Mouse (Mus musculus): ENCODE measurements around the gene Gm49325. TPM values are rescaled to one million over a fixed set of nuclear protein-coding genes. Genes with fewer than 3 reads are reported as not detected.
A peak's percentile ranks its signal among the peaks of the same experiment; 100 is the strongest.

The Gm49325 gene
- total RNA-seq, 2 experiments from 2014 or later = 15.9 to 20.8 TPM

DNA sequence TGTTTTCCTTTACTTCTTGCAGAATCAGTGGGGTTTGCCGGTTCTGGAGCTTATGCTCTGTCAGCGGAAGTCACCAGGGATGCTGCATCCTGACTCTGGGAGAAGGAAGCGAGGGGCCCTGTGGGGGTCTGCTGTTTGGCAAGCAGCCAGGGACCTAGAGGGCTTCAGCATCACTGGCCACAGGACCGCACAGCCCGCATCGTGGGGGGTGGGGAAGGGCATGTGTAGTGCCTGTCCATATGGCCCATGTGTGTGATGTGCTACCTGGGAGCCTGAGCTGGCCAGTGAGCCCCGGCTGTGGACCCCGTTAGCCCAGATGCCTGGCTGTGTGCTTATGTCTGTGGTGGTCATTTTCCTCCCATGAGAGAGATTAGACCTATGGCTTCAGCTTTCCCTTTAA lies 16.2 kb upstream of the Gm49325 start:
- no peak for DNase-seq

DNA sequence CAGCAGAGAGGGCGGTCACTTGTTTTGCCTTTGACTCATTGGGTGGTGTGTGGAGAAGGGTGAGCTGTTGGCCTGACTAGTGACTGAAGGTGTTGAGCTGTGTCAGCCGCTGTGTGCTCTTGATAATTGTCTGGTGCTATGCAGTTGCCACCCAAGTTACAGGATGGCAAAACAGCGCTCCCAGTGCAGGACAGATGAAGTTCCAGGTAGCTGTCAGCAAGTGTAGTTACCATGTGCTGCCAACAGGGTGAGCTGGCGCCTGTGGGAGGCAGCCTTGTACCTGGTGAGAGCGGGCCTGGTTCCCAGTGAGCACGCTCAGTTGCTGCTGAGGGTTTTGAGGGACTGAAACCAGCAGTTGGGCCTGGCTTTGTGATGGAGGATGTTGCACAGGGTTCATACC lies 15.2 kb upstream of the Gm49325 start:
- DNase-seq = peak; percentile 69

DNA sequence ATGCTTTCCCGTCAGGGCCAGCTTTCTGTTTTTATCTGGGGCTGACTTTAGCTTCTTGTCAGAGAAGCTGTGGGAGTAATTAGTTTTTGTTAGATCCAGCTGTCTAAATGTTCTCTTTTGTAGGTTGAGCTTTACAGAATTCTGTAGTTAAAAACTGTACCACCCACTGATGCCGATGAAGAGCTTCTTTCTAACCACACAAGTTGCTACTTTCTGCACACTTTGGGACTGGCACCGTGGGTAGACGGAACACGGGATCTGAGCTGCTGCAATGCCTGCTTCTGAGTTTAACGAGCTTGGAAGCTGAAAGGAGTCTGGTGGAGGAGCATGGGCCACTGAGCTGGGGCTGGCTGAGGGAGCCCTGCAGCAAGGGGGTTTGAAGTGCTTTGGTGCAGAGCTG lies 14.5 kb upstream of the Gm49325 start:
- DNase-seq = no peak

DNA sequence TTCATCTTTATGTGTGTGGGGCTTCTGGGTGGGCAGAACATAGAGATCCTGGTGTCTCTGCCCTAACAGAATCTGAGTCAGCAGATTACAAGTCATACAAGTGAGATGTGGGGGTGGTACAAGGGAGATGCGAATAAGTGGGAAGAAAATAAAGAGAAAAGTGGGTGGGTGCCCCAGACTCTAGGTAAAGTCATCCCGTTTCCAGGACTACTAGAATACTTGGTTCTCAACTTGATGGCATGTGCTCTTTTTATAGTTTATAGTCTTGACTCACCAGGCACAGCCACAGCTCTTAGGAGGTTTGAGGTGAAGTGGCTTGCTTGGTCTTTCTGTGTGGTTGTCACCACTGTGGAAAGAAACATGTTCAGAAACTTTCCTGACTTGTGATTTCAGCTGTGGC lies 9.9 kb upstream of the Gm49325 start:
- no peak for DNase-seq

DNA sequence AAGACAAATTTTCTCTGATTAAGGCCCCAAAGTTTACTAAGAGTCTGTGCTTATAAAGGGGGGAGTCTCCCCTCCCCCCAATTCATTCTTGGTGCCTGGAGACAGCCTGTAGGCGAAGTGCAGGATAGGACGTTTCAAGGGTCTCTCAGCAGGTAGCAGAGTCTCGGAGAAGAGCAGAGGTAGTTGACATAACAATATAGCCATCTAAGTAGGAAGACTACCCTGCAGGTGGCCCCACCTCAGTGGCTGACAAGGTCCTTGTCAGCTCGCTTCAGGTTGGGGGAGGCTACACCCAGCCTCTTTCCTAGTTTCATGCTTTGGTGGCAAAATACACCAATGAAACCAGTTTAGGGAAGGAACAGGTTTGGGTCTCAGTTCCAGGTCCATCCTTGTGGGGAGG lies 3.0 kb upstream of the Gm49325 start:
- no peak for DNase-seq

DNA sequence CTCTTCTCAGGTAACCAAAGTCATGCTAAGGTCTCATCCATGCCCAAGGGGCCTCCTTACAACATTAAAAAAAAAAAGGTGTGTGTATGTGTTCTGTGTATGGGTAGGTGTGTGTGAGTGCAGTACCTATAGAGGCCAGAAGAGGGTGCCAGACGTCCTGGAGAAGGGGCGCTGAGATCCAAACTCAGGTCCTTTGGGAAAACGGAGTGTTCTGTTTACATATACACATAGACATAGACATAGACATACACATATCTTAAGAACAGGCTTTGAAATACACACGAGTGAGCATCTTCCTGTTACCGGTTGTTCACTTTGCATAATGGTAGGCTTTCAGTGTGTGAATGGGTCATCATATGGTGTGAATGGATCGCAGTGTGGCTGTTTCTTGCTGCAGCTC lies 1.9 kb upstream of the Gm49325 start:
- DNase-seq = no peak

DNA sequence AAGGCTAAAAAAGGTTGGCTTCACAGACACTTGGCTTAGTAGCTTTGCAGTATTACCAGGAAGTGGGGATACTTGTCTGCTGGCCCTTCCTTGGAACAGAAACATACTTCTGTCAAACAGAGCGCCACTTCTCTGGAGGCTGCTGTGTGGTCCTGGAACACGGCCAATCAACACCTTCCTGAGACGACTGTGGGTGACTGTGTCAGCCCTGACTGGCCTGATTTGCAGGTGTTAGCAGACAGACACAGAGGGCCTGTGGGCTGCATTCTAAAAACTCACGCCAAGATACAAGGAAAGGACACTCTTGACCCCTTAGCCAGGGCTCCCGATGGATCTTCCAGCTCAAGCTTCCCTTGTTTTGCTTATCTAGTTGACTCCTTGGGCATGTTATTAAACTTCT lies 1.0 kb upstream of the Gm49325 start:
- DNase-seq = no peak

DNA sequence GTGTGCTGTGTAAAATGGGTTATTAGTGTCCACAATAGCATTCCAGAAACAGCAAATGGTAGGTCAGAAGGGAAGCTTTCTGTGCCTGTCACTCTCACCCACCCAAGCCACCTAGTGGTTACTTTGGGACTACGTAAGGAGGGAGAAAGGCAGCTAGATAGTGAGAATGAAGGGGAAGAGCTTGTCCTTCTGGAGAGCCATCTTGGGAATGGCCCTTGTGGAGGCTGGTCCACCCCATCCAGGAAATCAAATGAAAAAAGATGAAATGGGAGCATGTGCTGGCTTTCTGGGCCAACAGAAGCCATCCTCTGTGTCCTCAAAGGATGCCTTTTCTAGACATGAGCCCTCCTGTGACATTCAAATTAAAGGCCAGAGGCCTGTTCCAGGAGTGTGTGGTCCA lies 629 bp upstream of the Gm49325 start:
- DNase-seq = peak; percentile 38

DNA sequence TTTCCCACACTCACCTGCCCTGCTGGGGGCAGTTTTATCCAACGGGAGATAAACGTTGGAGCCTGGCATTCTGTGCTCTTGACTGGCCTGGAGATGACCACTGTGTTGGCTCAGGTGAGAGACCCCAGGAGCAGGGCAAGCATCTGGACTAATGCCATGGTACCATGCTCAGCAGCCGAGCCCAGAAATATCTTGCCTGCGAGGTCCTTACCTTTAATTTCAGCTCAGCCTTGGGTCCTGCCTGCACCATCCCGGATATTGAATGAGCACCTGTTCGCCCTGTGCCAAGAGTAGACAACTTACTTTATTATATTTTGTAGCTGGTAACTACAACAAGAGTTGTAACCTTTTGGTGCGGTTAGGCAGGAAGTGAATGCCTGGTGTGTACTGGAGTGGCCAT lies 858 bp downstream of the Gm49325 start:
- no peak for DNase-seq

DNA sequence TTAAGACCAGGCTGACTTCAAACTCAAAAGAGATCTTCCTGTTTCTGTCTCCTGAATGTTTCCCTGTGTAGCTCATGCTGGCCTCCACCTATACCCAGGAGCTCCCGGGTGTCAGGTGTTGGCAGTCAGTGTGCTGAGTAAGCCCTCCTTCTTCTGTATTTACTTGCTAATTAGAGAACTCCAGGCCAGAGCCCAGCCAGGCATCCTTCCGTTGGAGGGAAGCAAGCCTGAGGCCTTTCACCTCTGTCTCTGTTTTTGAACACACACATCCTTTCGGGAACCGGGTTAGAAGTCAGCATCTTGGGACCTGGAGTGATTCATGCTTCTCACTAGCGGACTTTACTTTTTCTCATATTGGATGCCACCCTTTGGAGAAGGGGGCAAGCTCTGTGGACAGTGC lies 1.4 kb downstream of the Gm49325 start:
- no peak for DNase-seq

DNA sequence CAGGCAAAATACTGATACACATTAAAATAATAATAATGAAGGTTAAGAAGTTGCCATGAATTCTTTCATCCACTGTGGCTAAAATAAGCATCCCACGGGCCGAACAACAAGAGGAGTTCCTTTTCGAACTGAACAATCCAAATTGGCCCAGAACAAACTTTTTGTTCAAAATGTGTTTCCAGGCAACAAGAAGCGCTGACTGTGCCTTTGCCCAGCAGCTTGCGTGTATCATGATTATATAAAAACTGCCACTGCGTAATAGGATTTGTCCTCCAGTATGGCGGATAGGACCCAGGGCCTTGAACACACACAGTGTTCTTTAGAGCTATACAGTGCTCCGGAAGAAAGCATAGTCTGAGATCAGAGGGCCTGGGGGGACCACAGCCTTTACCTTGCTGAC lies 2.6 kb downstream of the Gm49325 start:
- no peak for DNase-seq

DNA sequence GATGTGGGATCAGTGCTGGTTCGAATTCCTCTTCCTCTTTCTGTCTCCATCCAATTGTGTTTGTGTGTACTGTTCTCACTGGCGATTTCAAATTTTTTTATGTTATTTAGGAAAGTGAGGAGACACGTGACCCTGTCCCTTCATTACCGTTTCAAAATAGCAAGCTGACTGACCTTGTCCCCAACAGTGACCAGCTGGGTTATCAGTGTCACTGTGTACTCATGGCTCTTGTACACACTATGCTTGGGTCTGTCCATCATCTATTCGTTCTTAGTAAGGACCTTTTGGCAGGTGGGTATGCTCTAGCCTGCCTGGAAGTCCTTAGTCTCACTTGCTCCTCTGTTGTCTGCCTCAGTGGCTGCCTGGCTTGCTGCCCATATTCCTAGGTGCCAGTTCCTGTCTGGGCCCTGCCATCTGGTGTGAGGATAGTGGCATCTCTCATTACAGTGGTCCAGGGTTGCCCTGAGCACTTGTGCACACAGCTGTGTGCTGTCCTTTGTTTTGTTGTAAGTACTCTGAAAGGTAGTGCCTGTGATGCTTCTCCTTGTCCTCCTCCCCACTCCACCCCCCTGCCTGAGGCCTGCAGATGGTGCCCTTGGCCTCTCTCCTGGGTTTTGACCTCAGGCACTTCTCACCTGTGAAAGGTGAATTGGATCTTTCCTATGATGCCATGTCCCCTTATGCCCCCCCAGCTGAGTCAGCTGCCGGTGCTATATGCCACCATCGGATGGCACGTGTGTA lies 4.4 kb downstream of the Gm49325 start:
- no peak for DNase-seq

DNA sequence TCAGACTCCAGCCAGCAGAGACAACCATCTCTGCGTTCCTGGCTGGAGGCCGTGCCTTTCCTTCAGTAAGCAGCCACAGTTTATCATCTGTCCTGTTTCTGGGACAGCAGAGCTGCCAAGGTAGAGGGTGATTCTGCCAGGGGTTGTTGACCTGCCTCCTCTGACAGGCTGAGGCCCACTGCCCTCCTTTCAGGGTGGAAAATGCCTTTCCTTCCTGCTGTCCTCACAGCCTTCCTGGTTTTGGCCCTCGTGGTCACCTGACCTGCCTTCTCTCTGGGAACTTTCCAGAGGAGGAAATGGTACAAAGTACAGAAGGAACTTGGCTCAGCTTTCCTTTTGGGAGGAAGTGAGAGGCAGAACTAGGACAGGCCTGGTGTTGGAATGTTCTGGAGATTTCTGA lies 7.4 kb downstream of the Gm49325 start:
- peak; percentile 58 for DNase-seq

DNA sequence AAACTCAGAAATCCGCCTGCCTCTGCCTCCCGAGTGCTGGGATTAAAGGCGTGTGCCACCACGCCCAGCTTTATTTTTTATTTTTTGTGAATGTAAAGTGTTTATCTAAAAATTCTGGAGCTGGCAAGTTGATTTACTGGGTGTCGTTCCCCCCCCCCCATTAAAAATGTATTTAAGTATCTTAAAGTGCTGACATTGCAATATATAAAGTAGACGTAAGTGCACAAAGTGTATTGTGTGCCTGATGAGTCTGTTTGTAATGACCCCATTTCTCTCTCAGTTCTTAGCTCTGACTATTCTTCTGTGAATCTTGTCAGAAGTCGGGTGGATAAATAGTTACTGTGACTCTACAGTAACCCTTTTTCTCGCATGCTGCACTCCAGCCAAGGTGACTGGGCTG lies 9.7 kb downstream of the Gm49325 start:
- no peak for DNase-seq

DNA sequence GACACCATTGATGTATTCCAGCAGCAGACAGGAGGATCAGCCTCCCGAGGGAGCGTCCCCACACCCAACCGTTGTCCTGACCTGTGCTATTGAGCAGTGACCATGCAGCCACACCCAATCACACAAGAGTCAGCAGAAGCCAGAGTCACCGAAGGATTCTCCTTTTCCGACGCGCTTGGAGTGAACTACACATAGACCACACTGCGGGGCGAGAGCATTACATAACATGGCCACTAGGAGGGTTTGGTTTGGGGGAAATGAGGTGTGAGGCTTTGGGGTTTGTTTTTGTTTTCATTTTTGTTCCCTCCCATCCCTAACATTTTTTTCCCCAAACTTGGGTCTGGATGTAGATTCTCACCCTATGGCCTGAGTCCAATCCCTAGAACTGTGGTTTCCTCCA lies 10.2 kb downstream of the Gm49325 start:
- DNase-seq = no peak

DNA sequence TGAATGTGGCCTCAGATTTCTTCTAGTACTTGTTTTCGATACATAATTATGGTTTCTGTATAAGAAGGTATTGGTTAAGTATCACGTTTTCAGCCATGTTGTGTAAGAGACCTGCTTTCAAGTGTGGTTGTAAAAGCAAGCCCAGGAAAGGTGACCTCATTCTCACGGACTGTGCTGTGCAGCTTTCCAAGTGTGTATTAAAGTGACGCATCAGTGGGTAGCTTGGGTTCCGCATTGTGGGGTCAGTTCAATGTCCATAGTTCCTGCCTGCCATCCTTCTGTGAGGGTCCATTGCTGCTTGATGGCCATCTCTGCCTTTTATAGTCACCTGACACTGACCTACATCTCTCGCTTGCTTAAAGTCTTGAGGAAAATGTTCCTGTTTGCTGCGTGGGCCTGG lies 10.9 kb downstream of the Gm49325 start:
- no peak for DNase-seq

DNA sequence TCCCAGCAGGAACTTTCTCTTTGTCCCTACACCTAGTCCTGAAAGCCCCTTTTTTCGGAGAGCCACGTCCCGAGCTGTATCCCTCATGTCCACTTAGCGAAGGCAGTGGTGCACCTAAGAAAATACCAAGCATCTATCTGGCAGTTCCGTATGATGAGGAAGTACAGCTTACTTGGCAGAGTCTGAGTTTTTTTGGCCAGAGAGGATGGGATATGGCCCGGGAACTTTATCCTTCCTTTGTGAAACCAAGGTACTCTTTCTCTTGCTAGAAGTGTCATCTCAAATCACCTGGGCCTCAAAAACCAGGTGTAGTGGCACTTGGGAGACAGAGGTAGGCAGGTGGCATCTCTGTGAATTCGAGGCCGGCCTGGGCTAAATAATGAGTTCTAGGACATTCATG lies 15.5 kb downstream of the Gm49325 start:
- no peak for DNase-seq

DNA sequence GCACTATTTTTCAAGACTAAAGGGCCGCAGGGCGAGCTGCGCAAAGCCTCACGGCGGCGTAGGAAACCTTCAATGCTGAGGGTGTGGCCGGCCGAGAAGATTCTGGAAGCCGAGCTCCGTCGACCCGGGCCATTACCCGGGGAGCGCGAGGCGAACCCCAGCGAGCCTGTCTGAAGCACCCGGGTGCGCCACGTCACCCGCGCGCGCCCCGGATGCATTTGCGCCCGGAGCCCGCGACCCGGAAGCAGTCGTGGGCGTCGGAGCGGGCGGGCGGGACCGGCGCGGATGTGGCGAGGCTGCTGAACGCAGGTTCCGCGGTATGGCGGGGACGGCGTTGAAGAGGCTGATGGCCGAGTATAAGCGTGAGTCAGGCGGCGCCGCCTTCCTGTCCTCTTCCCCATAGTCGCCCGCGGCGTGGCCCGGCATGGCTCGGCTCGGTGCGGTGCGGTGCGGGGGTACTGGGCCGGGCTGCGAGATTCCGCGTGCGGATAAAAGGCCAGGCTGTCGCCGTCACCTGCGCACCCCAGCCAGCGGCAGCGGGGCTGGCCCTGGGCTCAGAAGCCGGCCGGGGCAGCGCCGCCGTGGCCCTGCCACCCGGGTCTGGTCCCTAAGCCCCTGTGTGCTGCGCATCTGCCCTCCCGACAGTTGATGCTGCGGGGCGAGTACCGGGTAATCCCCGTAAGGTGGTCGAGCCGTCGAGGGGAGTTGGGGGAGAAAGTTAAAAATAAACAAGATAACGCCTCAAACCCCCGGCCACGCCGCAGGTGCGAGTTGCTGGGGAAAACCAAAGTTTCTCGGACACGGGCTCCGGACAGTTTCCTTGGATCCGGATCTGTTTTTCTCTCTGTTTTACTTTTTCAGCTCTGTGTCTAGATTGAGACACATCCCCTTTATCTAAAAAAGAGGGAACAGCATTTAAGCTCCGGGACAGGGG lies 16.3 kb downstream of the Gm49325 start, which contains the start of gene Ube2g2:
TSS of gene Ube2g2 (plus strand) at position 221 of the 934 bp plus-strand sequence.
- DNase-seq = peak; percentile 96

DNA sequence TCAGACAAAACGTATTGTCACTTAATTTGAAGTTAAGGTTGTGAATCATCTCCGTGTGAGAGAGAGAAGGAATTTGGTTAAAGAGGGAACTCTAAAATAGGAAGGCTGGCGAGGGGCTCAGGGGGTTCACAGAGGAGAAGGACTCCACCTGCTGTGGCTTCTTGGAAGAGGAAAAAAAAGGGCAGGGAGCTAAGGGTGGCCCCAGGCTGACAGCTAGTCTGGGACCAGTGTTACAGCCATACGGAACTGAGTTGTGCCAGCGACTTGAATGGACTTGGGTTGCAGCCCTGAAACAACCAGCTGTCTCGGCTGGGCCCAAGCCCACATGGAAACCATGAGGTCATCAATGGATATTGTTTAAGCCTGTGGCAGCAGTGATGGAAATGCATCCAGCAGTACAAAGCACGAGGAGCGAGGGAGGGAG lies 17.1 kb downstream of the Gm49325 start:
- peak; percentile 76 for DNase-seq

DNA sequence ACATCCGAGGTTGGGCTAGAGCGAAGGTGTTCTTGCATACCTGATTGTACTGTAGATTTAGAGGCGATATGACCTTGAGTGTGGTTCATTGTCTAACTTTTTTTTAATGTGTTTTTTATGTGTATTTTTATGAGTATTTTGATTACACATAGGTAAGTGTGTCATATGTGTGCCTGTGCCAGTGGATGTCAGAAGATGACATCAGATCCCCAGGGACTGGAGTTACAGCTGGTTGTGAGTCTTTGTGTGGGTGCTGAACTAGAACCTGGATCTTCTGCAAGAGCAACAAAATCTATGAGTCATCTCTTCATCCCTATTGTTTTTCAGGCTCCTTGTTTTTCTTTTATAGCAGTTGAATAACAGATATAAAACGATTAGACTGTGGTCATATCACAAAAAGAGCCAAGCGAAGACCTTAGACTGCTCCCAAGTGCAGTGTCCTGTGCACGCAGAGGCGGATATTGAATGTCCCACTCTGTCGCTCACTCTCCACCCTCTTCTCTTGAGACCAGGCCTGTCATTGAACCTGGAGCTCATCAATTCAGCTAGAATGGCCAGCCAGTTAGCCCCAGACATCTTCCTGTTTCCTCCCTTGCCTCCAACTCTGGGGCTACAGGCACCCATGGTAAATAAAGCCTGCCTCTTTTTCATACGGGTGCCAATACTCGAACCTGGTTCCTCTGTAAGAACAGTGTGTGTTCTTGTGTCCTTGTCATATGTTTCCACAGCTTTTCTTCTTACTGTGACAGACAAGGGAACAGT lies 17.8 kb downstream of the Gm49325 start:
- no peak for DNase-seq

DNA sequence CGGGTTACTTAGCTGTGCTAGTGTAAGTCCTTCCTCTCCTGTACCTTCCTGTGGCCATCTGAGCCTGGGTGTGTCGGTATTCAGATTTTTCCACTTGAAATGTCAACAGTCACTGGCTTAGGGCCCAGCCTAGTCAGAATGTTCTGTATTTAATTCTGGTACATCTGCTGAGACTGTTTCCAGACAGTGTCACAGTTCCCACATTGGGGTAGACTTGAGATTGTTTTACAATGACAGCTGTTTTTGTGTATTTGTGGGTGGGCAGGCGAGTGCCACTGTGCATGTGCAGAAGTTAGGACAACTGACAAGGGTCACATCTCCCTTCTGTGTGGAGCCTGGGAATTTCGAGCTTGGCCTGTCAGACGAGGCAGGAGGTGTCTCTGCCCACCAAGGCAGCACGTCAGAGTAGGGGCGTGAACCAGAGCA lies 18.6 kb downstream of the Gm49325 start:
- peak; percentile 61 for DNase-seq

DNA sequence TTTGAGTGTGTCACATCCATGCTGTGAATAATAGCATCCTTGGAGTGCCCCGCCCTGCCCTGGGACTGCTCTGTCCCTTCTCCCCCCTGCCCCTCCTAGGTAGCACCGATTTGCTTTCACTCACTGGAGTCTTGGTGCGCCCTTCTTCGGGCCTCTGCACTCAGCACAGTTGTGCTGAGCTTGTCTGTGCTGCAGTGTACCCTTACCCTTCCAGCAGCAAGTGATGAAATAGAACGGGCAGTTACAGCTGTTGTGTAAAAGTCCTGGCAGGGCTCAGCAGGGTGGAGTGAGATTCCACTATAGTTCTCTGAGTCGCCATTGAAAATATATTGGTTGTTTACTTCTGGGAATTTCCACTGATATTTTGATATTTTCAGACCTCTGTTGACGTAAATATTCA lies 20.0 kb downstream of the Gm49325 start:
- DNase-seq = no peak

DNA sequence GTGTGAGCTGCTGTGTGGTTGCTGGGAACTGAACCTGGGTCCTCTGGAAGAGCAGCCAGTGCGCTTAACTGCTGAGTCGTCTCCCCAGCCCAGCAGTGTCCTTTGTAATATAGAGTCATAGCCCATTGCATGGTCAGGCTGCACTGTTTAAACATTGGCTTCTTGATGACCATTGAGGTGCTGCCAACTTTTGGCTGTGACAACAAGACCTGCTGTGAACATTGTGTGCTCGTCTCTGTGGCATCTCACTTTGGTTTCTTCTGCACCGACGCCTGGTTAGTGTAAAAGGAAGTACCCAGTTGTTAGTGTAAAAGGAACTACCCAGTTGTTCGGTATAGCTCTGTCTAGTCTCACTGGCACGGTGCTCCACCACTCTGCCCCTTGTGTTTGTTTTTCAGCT lies 20.6 kb downstream of the Gm49325 start:
- DNase-seq = no peak
